Mouse (Mus musculus): ENCODE measurements around the gene Susd3. TPM values are rescaled to one million over a fixed set of nuclear protein-coding genes. Genes with fewer than 3 reads are reported as not detected.

The Susd3 gene
- polyA plus RNA-seq, 1 experiment from 2014 or later = 1.6 TPM

DNA sequence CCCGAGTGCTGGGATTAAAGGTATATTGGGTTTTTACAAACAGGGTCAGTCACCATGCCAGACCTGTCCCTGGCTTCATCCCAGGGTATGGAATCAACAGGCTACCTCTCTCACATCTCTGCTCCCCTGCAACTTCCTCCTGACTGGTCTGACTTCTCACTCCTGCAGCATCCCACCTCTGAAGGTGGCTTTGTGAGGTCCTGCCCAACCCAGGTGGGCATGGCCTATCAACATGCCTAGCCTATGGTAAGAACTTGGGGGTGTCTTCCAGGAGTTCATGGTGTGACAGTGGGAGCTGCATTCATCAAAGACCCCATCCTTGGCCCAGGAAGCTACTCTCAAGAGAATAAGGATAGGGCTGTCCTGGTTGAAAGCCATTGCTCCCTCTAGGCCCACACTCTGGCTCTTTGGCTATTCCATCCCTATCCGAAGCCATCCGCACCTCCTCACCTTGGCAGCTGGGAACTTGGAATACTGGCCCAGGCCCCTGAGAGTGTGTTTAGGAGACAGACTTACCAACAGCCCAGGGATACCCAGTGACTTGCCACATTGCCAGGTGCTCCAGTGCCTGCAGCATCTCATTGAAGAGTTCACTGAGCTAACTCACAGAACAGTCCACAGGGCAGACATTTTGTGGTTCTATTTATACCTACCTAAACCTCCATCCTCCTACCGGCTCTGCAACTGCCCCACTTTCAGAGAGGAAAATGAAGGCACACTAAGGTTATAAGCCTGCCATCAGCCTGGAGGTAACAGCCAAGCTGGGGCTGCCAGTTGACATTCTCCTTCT, 35.6 kb downstream of the Susd3 start:
- no peaks in the 10 kb centered on the region for H3K9me3 ChIP-seq (replicated peaks)
- no peak for ATAC-seq (ENCODE audit: insufficient read depth)
- no peak overlapping the region for H3K9ac ChIP-seq
- WGBS (ENCODE audit: insufficient replicate concordance) = 68% methylated on average over 4 of the region's 4 CpGs
- no peak overlapping the region for H3K27ac ChIP-seq (replicated peaks)
- H3K4me2 ChIP-seq = no peak overlapping the region
- H3K4me1 ChIP-seq (replicated peaks) = peaks cover 31% of the 10 kb centered on the region
- H3K4me3 ChIP-seq (replicated peaks) = no peak overlapping the region
- peaks cover 12% of the 10 kb centered on the region; the same call in 1 of the 2 replicates for H3K27me3 ChIP-seq
- H3K36me3 ChIP-seq (replicated peaks) = no peaks in the 10 kb centered on the region

DNA sequence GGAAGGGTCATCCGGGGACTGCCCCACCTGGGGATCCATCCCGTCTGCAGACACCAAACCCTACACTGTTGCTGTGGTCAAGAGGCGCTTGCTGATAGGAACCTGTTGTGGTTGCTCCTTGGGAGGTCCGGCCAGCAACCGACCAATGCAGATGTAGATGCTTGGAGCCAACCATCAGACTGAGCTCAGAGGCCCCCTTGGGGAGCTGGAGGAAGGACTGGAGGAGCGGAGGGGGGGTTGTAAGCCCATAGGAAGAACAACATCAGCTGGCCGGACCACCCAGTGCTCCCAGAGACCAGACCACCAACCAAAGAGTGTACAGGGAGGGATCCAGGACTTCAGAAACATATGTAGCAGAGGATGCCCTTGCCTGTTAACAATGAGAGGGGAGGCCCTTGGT, 39.2 kb downstream of the Susd3 start:
- no peak for ATAC-seq (ENCODE audit: insufficient read depth)
- Histone ChIP-seq H3K27me3 (0 out of 2 replicates have a peak, but pooled peaks cover under 1% of the 10 kb centered on the region), H3K36me3 (replicated peaks) (no peaks in the 10 kb centered on the region), H3K4me2 (no peak overlapping the region), H3K9me3 (replicated peaks) (no peaks in the 10 kb centered on the region), H3K27ac (replicated peaks) (no peak overlapping the region), H3K4me3 (replicated peaks) (no peak overlapping the region), H3K4me1 (replicated peaks) (peaks cover 9% of the 10 kb centered on the region), H3K9ac (no peak overlapping the region)
- WGBS (ENCODE audit: insufficient replicate concordance) = 31% methylated on average over 7 of the region's 7 CpGs

- Histone ChIP-seq H3K4me1 (replicated peaks) (no peaks in the 10 kb centered on the region), H3K9ac (no peak overlapping the region), H3K4me3 (replicated peaks) (no peak overlapping the region), H3K9me3 (replicated peaks) (no peaks in the 10 kb centered on the region), H3K27ac (replicated peaks) (no peak overlapping the region), H3K4me2 (no peak overlapping the region), H3K27me3 (no peaks in the 10 kb centered on the region), H3K36me3 (replicated peaks) (no peaks in the 10 kb centered on the region)
- no peak for ATAC-seq (ENCODE audit: insufficient read depth)
- WGBS (ENCODE audit: insufficient replicate concordance) = 78% methylated on average over 2 of the region's 2 CpGs
Observed at GRCm38 (mm10) chr13:49206341-49206740, 42.2 kb downstream of the Susd3 start.

DNA sequence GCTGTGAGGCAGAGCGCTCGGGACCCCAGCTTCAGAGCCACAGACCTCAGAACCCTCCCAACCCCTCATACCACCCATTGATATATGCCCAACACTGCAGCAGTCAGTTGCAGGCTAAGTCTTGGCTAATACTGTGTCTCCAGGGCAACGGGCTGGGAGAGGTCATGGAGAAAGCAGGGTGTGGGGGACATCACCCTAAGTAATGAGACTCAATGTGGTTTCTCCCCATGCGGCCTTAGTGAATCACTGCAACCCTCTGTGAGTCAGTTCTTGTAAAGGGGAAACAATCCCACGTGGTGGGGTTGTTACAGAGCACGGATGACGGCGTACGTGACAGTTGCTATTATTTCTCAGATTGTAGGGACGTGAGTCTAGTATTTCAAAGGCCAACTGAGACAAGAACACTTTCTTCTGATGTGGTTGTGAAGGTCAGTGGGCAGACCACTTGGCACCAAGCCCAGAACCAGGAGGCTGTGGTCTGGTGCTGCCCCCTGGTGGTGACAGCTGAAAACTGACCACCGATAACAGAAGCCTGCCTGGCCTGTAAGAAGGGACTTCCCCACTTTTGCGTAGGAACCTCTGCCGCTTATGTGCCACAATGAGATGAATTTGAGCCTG, 43.0 kb downstream of the Susd3 start:
- Histone ChIP-seq H3K9ac (no peak overlapping the region), H3K9me3 (replicated peaks) (no peaks in the 10 kb centered on the region), H3K4me3 (replicated peaks) (no peak overlapping the region), H3K27me3 (no peaks in the 10 kb centered on the region), H3K27ac (replicated peaks) (no peak overlapping the region), H3K36me3 (replicated peaks) (no peaks in the 10 kb centered on the region), H3K4me2 (no peak overlapping the region), H3K4me1 (replicated peaks) (peaks cover 6% of the 10 kb centered on the region; the same call in 1 of the 2 replicates)
- no peak for ATAC-seq (ENCODE audit: insufficient read depth)
- WGBS (ENCODE audit: insufficient replicate concordance) = 44% methylated on average over 13 of the region's 13 CpGs

DNA sequence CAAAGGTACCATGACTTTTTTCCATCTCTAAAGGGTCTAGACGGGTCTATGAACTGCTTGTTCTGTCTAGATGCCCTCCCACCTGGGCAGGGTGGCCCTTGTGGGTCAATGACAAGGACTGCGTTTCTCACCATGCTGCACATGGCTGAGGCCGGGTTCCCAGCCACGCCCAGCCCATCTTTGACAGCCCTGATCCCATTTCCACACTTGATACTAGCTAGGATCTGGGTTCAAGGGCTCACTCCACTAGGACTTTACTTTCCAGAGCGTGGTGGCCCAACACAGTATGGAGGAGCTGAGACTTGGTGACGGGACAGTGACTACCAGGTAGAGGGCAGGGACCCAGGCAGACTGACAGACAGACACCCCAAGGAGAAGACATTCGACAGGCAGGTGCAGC, 46.0 kb downstream of the Susd3 start:
- H3K9me3 ChIP-seq (replicated peaks) = no peaks in the 10 kb centered on the region
- H3K9ac ChIP-seq = no peak overlapping the region
- H3K36me3 ChIP-seq (replicated peaks) = 0 out of 2 replicates have a peak, but pooled peaks cover 5% of the 10 kb centered on the region
- no peaks in the 10 kb centered on the region for H3K27me3 ChIP-seq
- H3K4me2 ChIP-seq = no peak overlapping the region
- no peak overlapping the region for H3K27ac ChIP-seq (replicated peaks)
- no peak for ATAC-seq (ENCODE audit: insufficient read depth)
- 66% methylated on average over 7 of the region's 7 CpGs for WGBS (ENCODE audit: insufficient replicate concordance)
- no peak overlapping the region for H3K4me3 ChIP-seq (replicated peaks)
- peaks cover 6% of the 10 kb centered on the region; the same call in 1 of the 2 replicates for H3K4me1 ChIP-seq (replicated peaks)

GRCm38 (mm10) chr13:49200688-49201087, 47.8 kb downstream of the Susd3 start:
- H3K27me3 ChIP-seq = no peaks in the 10 kb centered on the region
- H3K9me3 ChIP-seq (replicated peaks) = no peaks in the 10 kb centered on the region
- WGBS (ENCODE audit: insufficient replicate concordance) = 61% methylated on average over 13 of the region's 13 CpGs
- H3K27ac ChIP-seq (replicated peaks) = no peak overlapping the region; the same call in 1 of the 2 replicates
- peaks cover 13% of the 10 kb centered on the region for H3K36me3 ChIP-seq (replicated peaks)
- peaks cover 13% of the 10 kb centered on the region for H3K4me1 ChIP-seq (replicated peaks)
- H3K9ac ChIP-seq = no peak overlapping the region
- ATAC-seq (ENCODE audit: insufficient read depth) = no peak
- H3K4me2 ChIP-seq = no peak overlapping the region
- no peak overlapping the region for H3K4me3 ChIP-seq (replicated peaks)

- H3K4me3 ChIP-seq (replicated peaks) = no peak overlapping the region
- no peak overlapping the region for H3K27ac ChIP-seq (replicated peaks)
- ATAC-seq (ENCODE audit: insufficient read depth) = no peak
Observed at GRCm38 (mm10) chr13:49199891-49200290, 48.6 kb downstream of the Susd3 start.

GRCm38 (mm10) chr13:49198734-49199133, 49.8 kb downstream of the Susd3 start:
- H3K4me1 ChIP-seq (replicated peaks) = peaks cover 14% of the 10 kb centered on the region
- 70% methylated on average over 9 of the region's 9 CpGs for WGBS (ENCODE audit: insufficient replicate concordance)

More at GRCm38 (mm10) chr13:49199891-49200290, 48.6 kb downstream of the Susd3 start:
- no peaks in the 10 kb centered on the region for H3K27me3 ChIP-seq
- no peak overlapping the region for H3K9ac ChIP-seq
- 75% methylated on average over 7 of the region's 7 CpGs for WGBS (ENCODE audit: insufficient replicate concordance)
- H3K9me3 ChIP-seq (replicated peaks) = no peaks in the 10 kb centered on the region
- H3K36me3 ChIP-seq (replicated peaks) = peaks cover 19% of the 10 kb centered on the region
- peaks cover 14% of the 10 kb centered on the region for H3K4me1 ChIP-seq (replicated peaks)
- H3K4me2 ChIP-seq = no peak overlapping the region

GRCm38 (mm10) chr13:49196766-49197165, 51.7 kb downstream of the Susd3 start:
- no peak overlapping the region for H3K4me3 ChIP-seq (replicated peaks)
- H3K4me2 ChIP-seq = no peak overlapping the region
- H3K27ac ChIP-seq (replicated peaks) = no peak overlapping the region
- H3K36me3 ChIP-seq (replicated peaks) = peaks cover 19% of the 10 kb centered on the region
- no peaks in the 10 kb centered on the region for H3K9me3 ChIP-seq (replicated peaks)
- no peak overlapping the region for H3K9ac ChIP-seq
- peaks cover 23% of the 10 kb centered on the region for H3K4me1 ChIP-seq (replicated peaks)
- H3K27me3 ChIP-seq = no peaks in the 10 kb centered on the region
- no peak for ATAC-seq (ENCODE audit: insufficient read depth)
- 35% methylated on average over 6 of the region's 6 CpGs for WGBS (ENCODE audit: insufficient replicate concordance)

More at GRCm38 (mm10) chr13:49198734-49199133, 49.8 kb downstream of the Susd3 start:
- no peak overlapping the region for H3K4me2 ChIP-seq
- no peak overlapping the region for H3K9ac ChIP-seq
- no peak overlapping the region for H3K4me3 ChIP-seq (replicated peaks)
- peaks cover 19% of the 10 kb centered on the region for H3K36me3 ChIP-seq (replicated peaks)
- H3K27me3 ChIP-seq = no peaks in the 10 kb centered on the region
- no peaks in the 10 kb centered on the region for H3K9me3 ChIP-seq (replicated peaks)
- no peak overlapping the region for H3K27ac ChIP-seq (replicated peaks)
- no peak for ATAC-seq (ENCODE audit: insufficient read depth)

DNA sequence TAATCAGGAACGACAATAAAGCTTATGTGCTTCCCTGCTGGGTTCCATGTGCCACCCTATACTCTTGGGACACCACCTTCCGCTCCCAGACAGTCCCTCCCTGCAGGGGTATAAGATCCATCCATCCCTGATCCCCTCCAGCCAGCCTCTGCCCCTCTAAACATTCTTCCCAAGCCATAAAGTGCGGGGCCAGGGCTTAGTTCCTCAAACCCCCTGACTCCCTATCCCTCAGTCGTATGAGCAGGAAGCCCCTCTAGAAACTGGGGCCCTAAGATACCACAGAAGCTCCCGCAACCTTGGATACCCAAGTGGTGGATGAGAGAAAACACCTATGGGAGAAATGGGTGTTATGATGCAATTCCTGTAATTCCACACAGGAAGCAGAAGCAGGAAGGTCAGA, 52.3 kb downstream of the Susd3 start:
- no peak for ATAC-seq (ENCODE audit: insufficient read depth)
- H3K4me3 ChIP-seq (replicated peaks) = no peak overlapping the region
- WGBS (ENCODE audit: insufficient replicate concordance) = 49% methylated on average over 5 of the region's 5 CpGs
- no peaks in the 10 kb centered on the region for H3K27me3 ChIP-seq
- H3K9ac ChIP-seq = no peak overlapping the region
- H3K36me3 ChIP-seq (replicated peaks) = peaks cover 19% of the 10 kb centered on the region
- H3K4me2 ChIP-seq = no peak overlapping the region
- H3K9me3 ChIP-seq (replicated peaks) = no peaks in the 10 kb centered on the region
- H3K27ac ChIP-seq (replicated peaks) = no peak overlapping the region
- H3K4me1 ChIP-seq (replicated peaks) = peaks cover 29% of the 10 kb centered on the region

DNA sequence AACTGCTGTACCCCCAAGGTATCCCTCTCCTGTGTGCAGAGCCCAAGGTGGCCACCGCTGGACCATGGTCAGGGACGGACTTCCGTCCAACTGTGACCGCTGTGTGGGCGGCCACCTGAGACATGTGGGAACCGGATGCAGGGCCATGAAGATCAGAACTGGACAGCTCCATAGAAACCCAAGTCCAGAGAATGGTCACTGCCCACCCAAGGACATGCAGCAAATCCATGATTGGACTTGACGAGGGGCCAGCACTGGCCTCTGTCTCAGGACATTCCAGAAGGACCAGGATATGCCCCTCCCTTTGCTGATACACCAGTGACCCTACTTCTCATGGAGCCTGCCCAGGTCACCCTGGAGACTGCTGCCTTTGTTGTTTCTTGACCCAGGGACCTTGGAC, 52.9 kb downstream of the Susd3 start:
- no peak overlapping the region for H3K4me2 ChIP-seq
- H3K4me1 ChIP-seq (replicated peaks) = peaks cover 30% of the 10 kb centered on the region
- ATAC-seq (ENCODE audit: insufficient read depth) = no peak
- H3K4me3 ChIP-seq (replicated peaks) = no peak overlapping the region
- peaks cover 19% of the 10 kb centered on the region for H3K36me3 ChIP-seq (replicated peaks)
- 84% methylated on average over 7 of the region's 7 CpGs for WGBS (ENCODE audit: insufficient replicate concordance)
- no peak overlapping the region for H3K27ac ChIP-seq (replicated peaks)
- no peak overlapping the region for H3K9ac ChIP-seq
- H3K9me3 ChIP-seq (replicated peaks) = no peaks in the 10 kb centered on the region
- no peaks in the 10 kb centered on the region for H3K27me3 ChIP-seq

Measured in liver, embryonic 15.5 days (tissue).